In the genomic region with DNA sequence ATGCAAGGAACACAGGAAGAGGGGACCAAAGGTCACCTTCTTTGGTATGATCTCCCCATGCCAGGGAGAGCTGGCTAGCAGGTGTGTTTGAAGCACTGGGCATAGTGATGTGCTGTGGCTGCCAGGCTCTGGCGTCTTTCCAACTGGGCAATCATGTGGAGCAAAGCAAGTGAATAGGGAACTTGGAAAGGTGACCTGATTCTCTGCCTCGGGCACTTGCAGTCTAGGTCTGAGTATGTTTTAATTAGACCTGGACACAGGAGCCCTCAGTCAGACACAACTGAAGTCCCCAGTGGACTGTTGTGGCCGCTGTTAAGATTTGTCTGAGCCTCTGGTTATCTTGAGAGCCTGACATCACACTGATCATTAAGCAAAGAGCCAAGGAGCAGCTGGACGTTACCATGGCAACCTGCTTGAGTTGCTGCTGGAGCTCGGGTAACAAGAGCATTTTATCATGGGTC, we compare ENCODE assay signal across 9 mouse cellular contexts.
A peak's percentile ranks its signal among the peaks of the same experiment; 100 is the strongest.
DNase-seq lines count a peak whose midpoint lies in the region; ATAC-seq and TF ChIP-seq lines count a peak whose summit lies in the region.
"Had no signal": no experiment of that assay in that cellular context is flagged by ENCODE, and none has a peak within 500 bp of the region (broad histone marks: within the 10 kb centered on the region; RNA-seq: fewer than 3 reads in every experiment).

No protein-coding gene starts in this region.

- H3K4me3 ChIP-seq in gastrocnemius, adult 2 months: no peak overlapping the region
- H3K4me3 ChIP-seq in hindbrain, embryonic 13.5 days: no peak overlapping the region
- H3K4me3 ChIP-seq in limb, embryonic 13.5 days: no peak overlapping the region
- H3K4me3 ChIP-seq in midbrain, embryonic 15.5 days: no peak overlapping the region
- H3K4me3 ChIP-seq: layer of hippocampus, adult 2 months had no signal

- DNase-seq in adrenal gland, adult (ENCODE audit: inconsistent age in 2 of 2, low spot score in 1 of 2): peak; percentile 64 to 83
- DNase-seq in adrenal gland, postnatal 4 days (ENCODE audit: low spot score in 2 of 2): no peak
- peak; percentile 60 to 70 for DNase-seq in cerebellum, postnatal 36 days
- peak; percentile 83 for DNase-seq in gastrocnemius, adult 2 months
- DNase-seq in thymus, postnatal 36 days: no peak

- 7% methylated on average over 5 of the region's 5 CpGs for WGBS in hindbrain, embryonic 13.5 days
- 12% methylated on average over 5 of the region's 5 CpGs for WGBS in limb, embryonic 13.5 days
- 8% methylated on average over 5 of the region's 5 CpGs for WGBS in midbrain, embryonic 15.5 days

- no peaks in the 10 kb centered on the region for H3K36me3 ChIP-seq in hindbrain, embryonic 13.5 days
- H3K36me3 ChIP-seq in limb, embryonic 13.5 days: no peaks in the 10 kb centered on the region
- no peaks in the 10 kb centered on the region for H3K36me3 ChIP-seq in midbrain, embryonic 15.5 days (replicated peaks)

- no peak for TF ChIP-seq CTCF in gastrocnemius, adult 2 months (IDR thresholded peaks at IDR 0.05)

- H3K9ac ChIP-seq in hindbrain, embryonic 13.5 days: no peak overlapping the region
- H3K9ac ChIP-seq in limb, embryonic 13.5 days: no peak overlapping the region
- H3K9ac ChIP-seq in midbrain, embryonic 15.5 days: no peak overlapping the region

- no peaks in the 10 kb centered on the region for H3K27me3 ChIP-seq in hindbrain, embryonic 13.5 days
- no peaks in the 10 kb centered on the region for H3K27me3 ChIP-seq in limb, embryonic 13.5 days
- no peaks in the 10 kb centered on the region; the same call in 1 of the 2 replicates for H3K27me3 ChIP-seq in midbrain, embryonic 15.5 days (replicated peaks)

- H3K4me1 ChIP-seq in hindbrain, embryonic 13.5 days (replicated peaks): peaks cover 25% of the 10 kb centered on the region
- H3K4me1 ChIP-seq in limb, embryonic 13.5 days: peaks cover 30% of the 10 kb centered on the region
- H3K4me1 ChIP-seq in midbrain, embryonic 15.5 days: peaks cover 31% of the 10 kb centered on the region

- H3K27ac ChIP-seq in gastrocnemius, adult 2 months: no peak overlapping the region
- H3K27ac ChIP-seq in hindbrain, embryonic 13.5 days: peak overlapping the region; percentile 91
- peak overlapping the region; percentile 69; the same call in 1 of the 2 replicates for H3K27ac ChIP-seq in limb, embryonic 13.5 days
- H3K27ac ChIP-seq in midbrain, embryonic 15.5 days: peak overlapping the region; percentile 77
- H3K27ac ChIP-seq: layer of hippocampus, adult 2 months had no signal

- peak overlapping the region; percentile 39 for H3K4me2 ChIP-seq in hindbrain, embryonic 13.5 days
- H3K4me2 ChIP-seq in limb, embryonic 13.5 days (replicated peaks): 0 out of 2 replicates have a peak overlapping the region, but pooled peaks have one; percentile 9
- peak overlapping the region; percentile 18 for H3K4me2 ChIP-seq in midbrain, embryonic 15.5 days

- ATAC-seq in hindbrain, embryonic 13.5 days (ENCODE audit: low FRiP score): peak; percentile 89
- ATAC-seq in limb, embryonic 13.5 days (ENCODE audit: low FRiP score, low read depth): peak; percentile 71; the same call in 1 of the 2 replicates
- peak; percentile 95 for ATAC-seq in midbrain, embryonic 15.5 days (replicated peaks)

- intact Hi-C loops in gastrocnemius, adult 2 months (cut with DNase I): no loop called here

- H3K9me3 ChIP-seq in hindbrain, embryonic 13.5 days: no peaks in the 10 kb centered on the region
- no peaks in the 10 kb centered on the region for H3K9me3 ChIP-seq in limb, embryonic 13.5 days
- H3K9me3 ChIP-seq in midbrain, embryonic 15.5 days: no peaks in the 10 kb centered on the region

Comparison
In these comparisons a context has a peak if more than half of its experiments do, and no peak if none do; other contexts are left out.
1. DNase-seq: peak in adrenal gland, adult (2 of 2), cerebellum, postnatal 36 days (2 of 2) and gastrocnemius, adult 2 months (single experiment); none in adrenal gland, postnatal 4 days (0 of 2) and thymus, postnatal 36 days (0 of 2).
2. Peak in every context shown above with its lines, with median percentiles within 50 percentile points of each other: ATAC-seq and H3K4me2 ChIP-seq.